Mouse (Mus musculus) E14TG2a.4 (cell line): ENCODE measurements around the gene Gm20388.
A peak's percentile ranks its signal among the peaks of the same experiment; 100 is the strongest.

Experiments used
- H3K27me3 ChIP-seq: 2 replicates; pipeline ENCODE4 v1.6.1; 2014; ENCODE audit warnings: low read length, control low read depth; ENCODE audit not compliant: insufficient read depth
- H3K36me3 ChIP-seq: 2 replicates; pipeline ENCODE4 v1.6.1; 2014; ENCODE audit warnings: low read length, control low read depth; ENCODE audit not compliant: insufficient read depth
- H3K4me1 ChIP-seq: replicated peaks from 2 replicates; pipeline ENCODE4 v1.6.1; 2014; ENCODE audit warnings: low read depth, low read length, control low read depth
- H3K4me3 ChIP-seq: replicated peaks from 2 replicates; pipeline ENCODE4 v1.5.1; 2014; ENCODE audit warnings: mild to moderate bottlenecking, low read length
- H3K9me3 ChIP-seq: 2 replicates; pipeline ENCODE4 v1.6.1; 2014; ENCODE audit warnings: low read length, control low read depth
- CTCF ChIP-seq: conservative IDR thresholded peaks from 2 replicates; pipeline ENCODE4 v1.5.1; 2014; ENCODE audit warnings: low read length
- NANOG ChIP-seq: IDR thresholded peaks from 2 replicates; pipeline ENCODE4 v1.6.1; 2014; ENCODE audit warnings: borderline replicate concordance, low read length, mixed read lengths
- POU5F1 ChIP-seq: IDR thresholded peaks from 2 replicates; pipeline ENCODE4 v1.6.1; 2014; ENCODE audit warnings: low read length, borderline replicate concordance

Gm20388 gene

DNA sequence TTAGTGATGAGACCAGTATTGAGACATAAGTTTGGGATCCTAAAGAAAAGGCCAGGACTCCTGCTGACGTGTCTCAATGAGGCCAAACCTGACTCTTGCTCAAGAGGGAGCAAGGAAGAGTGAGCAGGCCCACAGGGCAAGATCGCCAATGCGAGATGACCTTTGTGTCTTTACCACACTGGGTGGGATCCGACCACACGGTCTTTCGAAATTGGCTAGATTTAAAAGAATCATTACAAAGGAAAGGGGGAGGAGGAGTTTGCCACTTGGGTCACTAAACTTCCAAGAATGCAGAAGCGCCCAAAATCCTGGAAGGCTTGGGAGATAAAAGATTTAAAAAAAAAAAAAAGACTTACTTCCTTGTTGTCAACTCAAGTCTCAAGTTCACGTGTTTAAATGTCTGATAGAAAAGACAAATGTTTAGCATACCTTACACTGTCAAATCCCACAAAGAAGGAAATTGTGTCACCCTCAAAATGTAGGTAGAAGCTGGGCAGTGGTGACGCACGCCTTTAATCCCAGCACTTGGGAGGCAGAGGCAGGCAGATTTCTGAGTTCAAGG is 1936.7 kb downstream of the Gm20388 start:
- peaks cover 10% of the 10 kb centered on the region for H3K27me3 ChIP-seq
- H3K36me3 ChIP-seq = no peaks in the 10 kb centered on the region
- peaks cover 21% of the 10 kb centered on the region for H3K4me1 ChIP-seq
- no peak for TF ChIP-seq CTCF
- TF ChIP-seq POU5F1 = no peak
- no peak for TF ChIP-seq NANOG
- H3K9me3 ChIP-seq = no peaks in the 10 kb centered on the region
- H3K4me3 ChIP-seq = no peak overlapping the region

DNA sequence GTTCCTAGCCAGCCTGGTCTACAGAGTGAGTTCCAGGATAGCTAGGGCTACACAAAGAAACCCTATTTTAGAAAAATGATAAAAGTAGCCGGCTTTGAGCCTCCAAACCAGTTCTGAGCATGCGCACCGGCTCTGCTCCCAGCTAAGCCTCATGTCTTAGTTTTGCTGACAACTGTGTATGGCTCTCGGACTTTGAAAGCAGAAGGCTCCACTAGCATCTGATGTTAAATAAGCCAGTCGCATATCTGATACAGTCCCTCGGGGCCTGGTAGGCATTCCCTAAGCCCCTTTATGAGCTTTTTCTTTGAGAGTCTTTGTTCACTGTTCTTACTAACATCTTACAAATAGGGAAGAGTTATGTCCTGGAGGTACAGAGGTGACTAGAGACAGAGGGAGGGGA is 1937.3 kb downstream of the Gm20388 start:
- Histone ChIP-seq H3K4me3 (no peak overlapping the region), H3K36me3 (no peaks in the 10 kb centered on the region), H3K9me3 (no peaks in the 10 kb centered on the region), H3K4me1 (peaks cover 25% of the 10 kb centered on the region), H3K27me3 (peaks cover 8% of the 10 kb centered on the region; the same call in 1 of the 2 replicates)
- TF ChIP-seq POU5F1 = no peak
- no peak for TF ChIP-seq NANOG
- no peak for TF ChIP-seq CTCF

DNA sequence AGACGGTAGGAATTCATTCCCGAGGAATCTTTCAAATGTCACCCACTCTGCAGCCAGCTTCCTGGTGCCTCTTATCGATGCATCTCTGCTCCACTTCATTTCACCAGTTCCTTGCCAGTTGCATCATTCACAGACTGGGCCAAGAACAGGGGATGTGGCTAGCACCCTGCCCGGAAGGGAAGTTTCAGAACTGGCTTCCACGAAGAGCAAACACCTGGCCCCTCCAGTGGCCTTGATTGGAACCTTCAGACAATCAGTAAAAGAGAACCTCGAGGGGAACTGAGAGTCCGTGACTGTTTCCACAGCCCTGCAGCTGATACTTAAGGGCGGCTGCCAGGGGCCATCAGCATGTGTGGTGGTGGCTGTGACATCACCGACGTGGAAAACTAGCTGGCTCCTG is 1937.9 kb downstream of the Gm20388 start:
- no peaks in the 10 kb centered on the region for H3K36me3 ChIP-seq
- no peaks in the 10 kb centered on the region for H3K9me3 ChIP-seq
- peaks cover 30% of the 10 kb centered on the region for H3K4me1 ChIP-seq
- no peak overlapping the region for H3K4me3 ChIP-seq
- no peak for TF ChIP-seq CTCF
- TF ChIP-seq POU5F1 = no peak
- no peak for TF ChIP-seq NANOG
- H3K27me3 ChIP-seq = peaks cover 8% of the 10 kb centered on the region; the same call in 1 of the 2 replicates

DNA sequence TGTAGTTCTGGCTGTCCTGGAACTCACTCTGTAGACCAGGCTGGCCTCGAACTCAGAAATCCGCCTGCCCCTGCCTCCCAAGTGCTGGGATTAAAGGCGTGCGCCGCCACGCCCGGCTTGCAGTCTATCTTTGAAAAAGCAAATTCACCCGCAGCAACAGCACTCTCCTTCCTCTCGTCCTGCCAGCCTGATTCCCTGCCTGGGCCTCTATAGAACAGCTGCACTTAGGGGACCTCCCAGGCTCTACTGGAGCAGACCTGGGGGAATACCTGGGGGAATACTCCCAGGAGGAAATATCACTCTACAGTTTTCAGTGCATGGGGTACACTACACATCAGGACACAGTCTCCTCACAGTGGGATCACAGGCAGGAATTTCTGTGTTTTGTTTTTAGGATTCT is 1938.7 kb downstream of the Gm20388 start:
- H3K4me3 ChIP-seq = no peak overlapping the region
- H3K36me3 ChIP-seq = no peaks in the 10 kb centered on the region
- H3K27me3 ChIP-seq = peaks cover 8% of the 10 kb centered on the region; the same call in 1 of the 2 replicates
- H3K4me1 ChIP-seq = peaks cover 32% of the 10 kb centered on the region
- H3K9me3 ChIP-seq = no peaks in the 10 kb centered on the region
- TF ChIP-seq CTCF (no peak), NANOG (no peak), POU5F1 (no peak)

DNA sequence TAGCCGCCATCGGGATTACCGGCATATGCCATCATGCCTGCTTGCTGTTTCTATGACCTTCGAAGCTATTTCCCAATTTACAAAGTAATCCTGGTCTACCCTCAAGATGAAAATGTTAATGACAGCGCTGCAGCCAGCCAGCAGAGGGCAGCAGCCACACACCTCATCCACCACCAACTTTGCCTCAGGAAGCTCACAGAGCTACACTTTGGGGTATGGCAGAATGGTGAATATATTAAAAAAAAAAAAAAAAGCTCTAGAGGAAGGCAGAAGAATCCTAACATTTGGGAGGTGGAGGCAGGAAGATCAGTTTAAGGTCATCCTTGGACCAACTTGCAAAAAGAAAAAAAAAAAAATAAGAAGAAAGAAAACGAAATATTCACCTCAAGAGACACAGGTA is 1939.4 kb downstream of the Gm20388 start:
- peaks cover 8% of the 10 kb centered on the region; the same call in 1 of the 2 replicates for H3K27me3 ChIP-seq
- peak; percentile 86 for TF ChIP-seq CTCF
- TF ChIP-seq POU5F1 = no peak
- no peak for TF ChIP-seq NANOG
- peaks cover 32% of the 10 kb centered on the region for H3K4me1 ChIP-seq
- no peaks in the 10 kb centered on the region for H3K9me3 ChIP-seq
- no peaks in the 10 kb centered on the region; the same call in 1 of the 2 replicates for H3K36me3 ChIP-seq
- H3K4me3 ChIP-seq = peak overlapping the region; percentile 57; the same call in 1 of the 2 replicates

DNA sequence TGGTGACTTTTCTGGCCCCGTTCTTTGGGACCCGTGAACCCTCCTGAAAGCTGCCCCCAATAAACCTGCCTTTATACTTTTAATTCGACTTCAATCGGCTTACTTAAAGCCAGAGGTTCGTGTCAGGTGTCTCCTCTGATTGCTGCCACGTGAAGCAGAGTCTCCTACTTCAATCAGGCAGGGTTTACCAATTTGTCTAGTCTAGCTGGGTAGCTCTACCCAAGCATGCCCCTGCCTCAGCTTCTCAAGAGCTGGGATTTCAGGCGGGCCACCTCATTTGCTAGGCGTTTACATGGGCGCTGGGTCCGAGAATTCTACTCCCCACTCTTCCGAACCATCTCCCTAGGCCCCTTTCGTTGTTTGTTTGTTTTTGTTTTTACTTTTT is 1939.8 kb downstream of the Gm20388 start:
- H3K9me3 ChIP-seq = no peaks in the 10 kb centered on the region
- H3K4me1 ChIP-seq = peaks cover 32% of the 10 kb centered on the region
- no peak for TF ChIP-seq CTCF
- no peak for TF ChIP-seq NANOG
- TF ChIP-seq POU5F1 = no peak
- peaks cover 8% of the 10 kb centered on the region; the same call in 1 of the 2 replicates for H3K27me3 ChIP-seq
- H3K36me3 ChIP-seq = no peaks in the 10 kb centered on the region; the same call in 1 of the 2 replicates
- peak overlapping the region; percentile 57 for H3K4me3 ChIP-seq

DNA sequence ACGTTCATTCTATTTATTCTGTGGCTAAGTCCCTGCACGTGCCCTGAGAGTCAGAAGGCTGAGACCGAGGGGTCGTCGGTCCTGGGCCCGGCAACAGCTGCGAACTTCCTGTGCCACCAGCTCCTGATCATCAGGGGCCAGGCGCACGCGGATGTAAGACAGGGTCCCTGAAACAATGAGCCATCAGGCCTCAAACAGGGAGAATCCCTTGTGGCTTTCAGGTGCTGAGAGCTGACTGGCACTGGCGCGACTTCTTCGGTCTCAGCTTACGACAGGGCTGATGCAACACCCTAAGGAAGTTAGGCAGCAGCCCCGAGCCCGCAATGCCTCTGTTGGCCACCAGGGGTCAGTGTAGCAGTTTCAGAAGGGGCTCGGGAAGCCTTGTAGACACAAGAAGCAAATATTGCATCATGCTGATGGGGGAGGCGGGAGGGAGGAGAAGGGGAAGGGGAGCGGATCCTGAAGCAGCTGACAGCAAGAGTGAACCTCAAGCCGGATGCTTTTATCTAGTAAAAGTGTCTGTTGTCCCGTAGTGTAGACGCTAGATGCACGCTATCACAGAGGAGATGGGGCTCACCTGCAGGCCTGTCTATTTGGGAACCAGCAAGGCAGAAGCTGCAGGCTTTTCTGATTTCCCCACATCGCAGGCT is 1940.3 kb downstream of the Gm20388 start:
- Histone ChIP-seq H3K4me1 (peaks cover 32% of the 10 kb centered on the region), H3K36me3 (no peaks in the 10 kb centered on the region; the same call in 1 of the 2 replicates), H3K9me3 (no peaks in the 10 kb centered on the region), H3K27me3 (peaks cover 8% of the 10 kb centered on the region; the same call in 1 of the 2 replicates), H3K4me3 (peak overlapping the region; percentile 57)
- TF ChIP-seq NANOG (no peak), CTCF (peak; percentile 100), POU5F1 (no peak)

DNA sequence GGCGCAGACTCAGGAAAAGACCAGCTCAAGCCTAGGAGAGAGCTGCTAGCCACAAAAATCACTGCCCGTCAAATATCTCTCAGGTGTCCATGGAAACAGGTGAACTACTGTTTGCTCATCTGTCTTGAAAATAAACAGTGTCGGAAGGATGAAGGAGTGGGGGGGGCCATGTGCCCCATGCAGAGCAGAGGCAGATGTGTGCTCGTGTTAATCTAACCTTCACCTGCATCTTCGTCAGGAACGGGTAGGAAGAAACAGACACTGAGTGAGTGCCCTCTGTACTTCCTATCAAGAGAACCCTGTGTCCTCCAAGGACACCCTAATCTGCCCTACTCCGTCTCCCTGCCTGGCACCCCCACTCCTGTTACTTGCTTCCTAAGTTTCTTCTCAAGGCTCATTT is 1941.1 kb downstream of the Gm20388 start:
- Histone ChIP-seq H3K27me3 (peaks cover 8% of the 10 kb centered on the region; the same call in 1 of the 2 replicates), H3K4me1 (peaks cover 32% of the 10 kb centered on the region), H3K36me3 (no peaks in the 10 kb centered on the region; the same call in 1 of the 2 replicates), H3K4me3 (peak overlapping the region; percentile 57), H3K9me3 (no peaks in the 10 kb centered on the region)
- no peak for TF ChIP-seq CTCF
- TF ChIP-seq POU5F1 = no peak
